Mouse (Mus musculus): ENCODE results near the gene Tesk2. TPM values are rescaled to one million over a fixed set of nuclear protein-coding genes. Genes with fewer than 3 reads are reported as not detected.

Tesk2 gene
- 5.7 TPM for total RNA-seq (2023)

GRCm38 (mm10) chr4:116720343-116721097, at the start of gene Tesk2:
TSS of gene Tesk2 (plus strand) at chr4:116720948.

DNA sequence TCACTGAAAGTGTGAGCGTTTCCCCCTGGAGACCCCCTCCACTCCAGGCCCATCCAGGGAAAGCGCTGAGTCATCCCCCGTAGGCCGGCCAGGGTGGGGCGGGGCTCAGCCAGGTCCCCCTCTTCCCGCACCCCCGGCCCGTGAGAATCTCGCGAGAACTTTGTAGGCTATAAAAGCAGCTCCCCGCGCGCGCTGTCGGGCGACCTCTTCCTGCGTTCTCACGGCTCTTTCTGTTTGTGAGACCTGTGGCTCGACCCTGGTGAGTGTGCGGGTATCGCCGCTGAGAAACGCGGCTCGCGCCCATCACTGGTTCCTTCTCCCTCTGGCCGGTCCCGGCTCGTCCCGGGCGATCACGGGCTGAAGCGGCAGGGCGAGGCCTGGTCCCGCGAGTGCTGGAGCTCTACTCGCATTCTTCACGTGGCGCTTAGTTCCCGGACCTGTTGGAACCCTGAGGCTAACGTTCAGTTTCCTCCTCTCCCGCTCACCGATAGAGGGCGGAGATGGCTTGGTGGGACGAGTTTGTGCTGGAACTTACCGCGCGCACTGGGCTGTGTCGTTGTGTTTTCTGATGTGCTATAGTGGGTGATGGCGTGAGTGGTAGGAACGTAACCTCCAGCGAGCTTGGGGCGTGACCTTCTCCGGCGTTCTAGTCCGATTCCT, 35.2 kb upstream of the Tesk2 start, which contains the start of gene Prdx1:
Gene Prdx1, plus strand, starts transcription at position 143 of the 660 bp plus-strand sequence.

GRCm38 (mm10) chr4:116708201-116708764, 12.5 kb upstream of the Tesk2 start, which contains the start of the genes Mmachc and Ccdc163:
TSS of gene Mmachc (minus strand) at chr4:116708406.
TSS of gene Ccdc163 (plus strand) at chr4:116708509.

GRCm38 (mm10) chr4:116807197-116808129, 86.7 kb downstream of the Tesk2 start, which contains the start of the genes Toe1 and Mutyh:
TSS of gene Toe1 (minus strand) at chr4:116807640.
TSS of gene Mutyh (plus strand) at chr4:116807723.

DNA sequence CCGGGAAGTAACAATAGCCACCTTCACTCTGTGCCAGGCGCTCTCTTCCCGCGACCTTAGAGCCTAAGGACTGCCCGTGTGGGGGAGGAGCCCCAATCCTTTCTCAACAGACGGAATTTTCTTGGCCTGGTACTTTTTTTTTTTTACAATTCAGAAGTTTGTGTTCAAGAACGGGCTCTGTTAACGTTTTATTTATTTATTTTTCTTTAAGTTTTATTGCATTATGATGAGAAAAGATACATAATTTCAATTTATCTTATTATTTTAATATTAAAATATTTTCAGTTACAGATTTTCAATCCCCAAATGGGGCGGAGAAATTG, 100.9 kb downstream of the Tesk2 start, which contains the start of gene Hpdl:
Gene Hpdl, minus strand, starts transcription at position 14 of the 323 bp plus-strand sequence.

Other genes with a start within 250 kb of the Tesk2 start
- gene Ipp, start 213.4 kb upstream of the Tesk2 start, total RNA-seq (2023), result 10.8 TPM
- 7.8 TPM for gene Tmem69, start 165.0 kb upstream of the Tesk2 start, total RNA-seq (2023)
- 136 TPM for gene Gpbp1l1, start 163.3 kb upstream of the Tesk2 start, total RNA-seq (2023)
- gene Ccdc17, start 124.3 kb upstream of the Tesk2 start, total RNA-seq (2023), result 8.8 TPM
- 116 TPM for gene Nasp, start 93.0 kb upstream of the Tesk2 start, total RNA-seq (2023)
- 169 TPM for gene Akr1a1, start 69.3 kb upstream of the Tesk2 start, total RNA-seq (2023)
- gene Prdx1, start 35.4 kb upstream of the Tesk2 start, total RNA-seq (2023), result 158 TPM
- gene Mmachc, start 12.5 kb upstream of the Tesk2 start, total RNA-seq (2023), result 3.3 TPM
- gene Ccdc163, start 12.4 kb upstream of the Tesk2 start, total RNA-seq (2023), result 11.5 TPM
- 57.2 TPM for gene Toe1, start 86.7 kb downstream of the Tesk2 start, total RNA-seq (2023)
- 10.5 TPM for gene Mutyh, start 86.8 kb downstream of the Tesk2 start, total RNA-seq (2023)
- gene Hpdl, start 100.8 kb downstream of the Tesk2 start, total RNA-seq (2023), result not detected
- gene Zswim5, start 156.4 kb downstream of the Tesk2 start, total RNA-seq (2023), result not detected

Data from CD4-positive naive resting alpha-beta T cell, adult 76 days (primary cell).